Mouse (Mus musculus) liver, adult 2 months (tissue): ENCODE measurements around the gene Cabp1.
A peak's percentile ranks its signal among the peaks of the same experiment; 100 is the strongest.

Source experiments
- CTCF ChIP-seq: fragments of 200-500 bp; IDR thresholded peaks from 2 replicates; pipeline ENCODE4 v1.5.1; 2011; ENCODE audit warnings: low read depth, low read length, control low read depth
- POLR2A ChIP-seq: fragments of 200-500 bp; IDR thresholded peaks from 2 replicates; pipeline ENCODE4 v1.6.1; 2011; ENCODE audit warnings: low read length, control low read depth; ENCODE audit not compliant: insufficient read depth; ENCODE audit errors: extremely low read depth

- TF ChIP-seq POLR2A (peak; percentile 93), CTCF (no peak)
These were observed 35.9 kb downstream of the Cabp1 start, which contains the start of gene Mlec for GRCm38 (mm10) chr5:115158040-115158983.
